Mouse (Mus musculus): ENCODE results near the gene Cldn34a. TPM values are rescaled to one million over a fixed set of nuclear protein-coding genes. Genes with fewer than 3 reads are reported as not detected.

The Cldn34a gene
- polyA plus RNA-seq (2012; rRNA removed): not detected in 2 replicates

GRCm38 (mm10) chrX:152563034-152563433 is at the start of gene Cldn34a:
Cldn34a (plus strand) TSS chrX:152563334.

Other genes starting within 250 kb of the Cldn34a start
- 6.3 and 7.7 TPM in 2 replicates for gene Kantr, start 235.8 kb upstream of the Cldn34a start, polyA plus RNA-seq (2012; rRNA removed)
- 43.2 and 47.5 TPM in 2 replicates for gene Tspyl2, start 220.9 kb upstream of the Cldn34a start, polyA plus RNA-seq (2012; rRNA removed)
- gene Gpr173, start 194.6 kb upstream of the Cldn34a start, polyA plus RNA-seq (2012; rRNA removed): 9.3 and 11.4 TPM in 2 replicates
- gene Shroom2, start 206.1 kb downstream of the Cldn34a start, polyA plus RNA-seq (2012; rRNA removed): 11.0 and 13.9 TPM in 2 replicates
- 1.2 and 1.6 TPM in 2 replicates for gene Gpr143, start 218.6 kb downstream of the Cldn34a start, polyA plus RNA-seq (2012; rRNA removed)

All from ovary, adult 2 months (tissue).